Mouse (Mus musculus) natural killer cell, adult 2 months (primary cell): ENCODE measurements around the gene Etfbkmt.
"Not testable (repeated sequence)": the region's sequence is repeated elsewhere in the genome, so short reads cannot be mapped to it uniquely, and the experiment has no call there.

Source experiments
- DNase-seq, 2 experiments: peaks; one replicate each; pipeline ENCODE4 v3.0.0; 2022; ENCODE audit warnings: low spot score in 2 of 2

Gene Etfbkmt

DNA sequence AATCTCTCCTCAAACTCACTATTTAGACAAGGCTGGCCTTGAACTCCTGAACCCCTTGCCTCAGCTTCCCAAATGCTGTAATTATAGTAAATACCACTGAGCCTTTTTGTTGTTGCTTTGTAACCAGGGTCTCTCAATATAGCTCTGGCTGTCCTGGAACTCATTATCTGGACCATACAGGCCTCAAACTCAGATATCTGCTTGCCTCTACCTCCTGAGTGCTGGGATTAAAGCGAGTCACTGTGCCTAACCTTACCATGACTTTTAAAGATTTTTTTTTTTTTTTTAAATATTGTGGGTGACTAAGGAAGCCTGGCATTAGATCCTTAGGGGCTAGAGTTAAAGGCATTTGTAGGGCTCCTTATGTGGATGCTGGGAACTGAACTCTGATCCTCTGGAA is 44.4 kb downstream of the Etfbkmt start:
- DNase-seq = no peak

DNA sequence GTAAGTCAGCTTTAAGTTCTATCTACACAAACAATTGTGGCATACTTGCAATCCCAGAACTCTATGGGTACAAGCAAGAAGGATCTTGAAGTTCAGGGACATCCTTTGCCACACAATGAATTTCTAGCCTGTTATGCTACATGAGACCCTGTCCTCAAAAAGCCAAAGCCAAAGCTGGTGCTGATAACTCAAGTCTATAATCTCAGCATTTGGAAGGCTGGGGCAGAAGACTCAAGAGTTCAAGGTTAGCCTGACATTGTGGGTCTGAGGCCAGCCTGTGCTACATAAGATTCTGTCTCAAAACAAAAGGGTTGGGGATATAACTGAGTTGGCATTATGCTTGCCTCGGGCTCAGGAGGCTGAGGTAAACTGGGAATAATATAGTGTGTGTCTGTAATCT is 47.7 kb downstream of the Etfbkmt start:
- no peak for DNase-seq

DNA sequence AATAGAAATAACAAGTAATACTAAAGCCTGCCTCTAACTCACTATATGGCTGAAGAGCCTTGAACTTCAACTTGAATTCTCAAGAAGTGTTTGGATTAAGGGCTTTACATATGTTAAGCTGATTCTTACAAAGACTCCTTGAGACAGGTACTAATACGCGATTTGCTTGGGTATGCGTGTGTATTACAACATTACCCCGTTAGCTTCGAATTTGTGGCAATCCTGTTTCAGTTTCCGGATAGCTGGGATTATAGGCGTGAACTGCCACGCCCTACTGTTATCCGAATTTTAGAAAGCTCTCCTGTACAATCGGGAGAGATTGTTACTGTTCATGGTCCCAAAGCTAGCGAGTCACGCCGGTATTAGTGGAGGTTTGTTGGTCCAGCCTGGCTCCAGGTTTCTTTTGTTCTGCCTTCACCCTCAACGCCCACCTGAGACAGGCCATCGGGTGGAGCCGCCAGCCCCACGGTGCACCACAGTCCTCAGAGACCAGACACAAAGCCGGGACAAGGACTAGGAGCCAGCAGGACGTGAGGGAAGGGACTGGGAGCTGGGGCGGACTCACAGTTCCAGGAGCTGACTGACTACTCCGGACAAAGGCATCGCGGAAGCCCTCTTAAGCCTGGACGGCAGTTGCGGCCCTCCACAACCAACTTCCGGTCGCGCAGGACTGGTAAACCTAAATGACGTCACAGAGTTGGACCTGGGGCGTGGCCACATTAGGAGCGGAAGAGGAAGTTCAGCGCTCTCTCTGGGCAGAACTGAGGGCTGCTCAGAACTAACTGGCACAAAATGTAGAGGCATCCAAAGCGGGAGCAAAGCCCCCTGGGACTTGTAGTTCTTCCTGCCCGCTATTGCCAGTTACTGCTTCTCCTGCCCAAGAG is 48.6 kb downstream of the Etfbkmt start, which contains the start of gene Amn1:
Amn1 (minus strand) TSS at position 672 of the 884 bp plus-strand sequence.
- DNase-seq = peak; percentile 97 to 98

DNA sequence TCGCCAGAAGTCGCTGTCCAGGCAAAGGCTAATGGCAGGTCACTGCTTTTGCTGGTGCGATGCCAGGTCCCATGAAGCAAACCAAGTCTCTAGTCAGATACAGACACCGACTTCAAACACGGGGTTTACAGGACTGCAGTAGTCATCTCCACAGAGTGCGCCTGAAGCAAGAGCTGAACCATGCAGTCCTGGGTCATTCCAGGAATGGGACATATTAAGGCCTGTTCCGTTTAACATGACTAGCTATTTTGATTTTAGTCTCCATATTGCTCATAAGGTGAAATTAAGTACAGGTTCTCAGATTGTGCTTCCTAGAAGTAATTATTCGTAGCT is 49.2 kb downstream of the Etfbkmt start:
- no peak for DNase-seq

DNA sequence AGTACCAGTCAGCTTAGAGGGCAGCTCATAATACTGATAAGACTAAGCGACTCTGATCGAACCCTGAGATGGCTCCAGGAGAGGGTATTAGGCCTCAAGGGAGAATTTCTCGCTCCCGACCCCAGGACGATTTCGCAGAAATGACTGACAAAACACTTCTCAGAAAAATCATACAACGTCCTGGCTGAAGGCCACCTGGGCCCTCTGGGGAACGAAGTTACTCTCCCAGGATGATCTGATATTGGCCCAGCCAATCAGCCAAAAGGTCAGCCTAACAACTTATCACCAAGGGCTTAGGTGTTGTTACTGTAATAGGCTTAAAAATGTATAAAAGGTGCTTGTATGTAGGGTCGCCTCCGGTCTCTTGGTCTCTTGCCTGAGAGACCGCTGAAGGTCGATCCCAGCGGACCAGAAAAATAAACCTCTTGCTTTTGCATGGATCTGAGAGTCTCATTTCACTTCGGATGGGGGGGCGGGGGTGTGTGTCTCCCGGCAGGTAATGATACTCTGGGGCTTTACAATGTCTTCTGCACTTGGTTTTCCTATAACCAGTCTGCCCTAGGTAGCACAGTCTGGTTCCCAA is 49.8 kb downstream of the Etfbkmt start:
- no peak for DNase-seq

DNA sequence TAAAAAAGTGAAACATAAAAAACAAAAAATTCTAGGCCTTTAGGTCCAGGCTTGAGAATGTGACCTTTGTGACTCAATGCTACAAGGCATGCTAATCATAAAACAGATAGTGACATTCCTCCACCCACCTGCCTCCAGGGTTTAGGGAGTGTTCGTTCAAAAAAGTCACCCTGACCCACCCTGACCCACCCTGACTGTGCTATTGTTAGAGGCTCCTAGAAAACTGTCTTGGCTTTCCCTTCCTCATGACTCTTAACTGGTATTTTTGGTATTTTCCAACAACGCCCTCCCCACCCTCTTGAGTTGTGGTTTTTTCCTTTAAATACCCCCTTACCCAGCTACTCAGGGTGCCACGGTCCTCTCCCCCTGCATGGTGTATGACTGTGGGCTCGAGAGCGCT is 52.3 kb downstream of the Etfbkmt start:
- DNase-seq = not testable (repeated sequence)

DNA sequence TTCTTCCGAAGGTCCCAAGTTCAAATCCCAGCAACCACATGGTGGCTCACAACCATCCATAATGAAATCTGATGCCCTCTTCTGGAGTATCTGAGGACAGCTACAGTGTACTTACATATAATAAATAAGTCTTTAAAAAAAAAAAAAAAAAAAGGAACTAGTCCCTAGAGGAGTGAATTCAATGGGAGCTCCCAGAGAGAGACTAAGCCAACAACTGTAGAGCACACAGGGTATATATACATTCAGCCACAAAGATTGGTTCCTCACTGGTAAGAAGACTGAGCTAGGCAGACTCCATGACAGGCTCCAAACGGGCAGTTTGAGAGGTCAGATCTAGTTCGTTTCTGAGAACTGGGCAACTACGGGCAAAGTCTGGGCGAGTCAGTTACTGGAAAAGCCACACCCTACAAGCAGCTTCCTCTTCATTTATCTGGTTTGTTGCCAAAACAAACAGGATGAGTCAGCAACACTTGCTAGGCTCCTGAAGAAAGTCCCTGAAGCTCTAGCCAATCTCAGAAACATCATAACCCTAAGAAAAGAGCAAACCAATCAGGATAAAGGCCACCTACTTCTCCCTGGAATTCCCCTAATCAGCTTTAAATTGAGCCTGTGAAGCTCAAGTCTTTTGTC is 53.7 kb downstream of the Etfbkmt start:
- peak; percentile 67 to 78 for DNase-seq

DNA sequence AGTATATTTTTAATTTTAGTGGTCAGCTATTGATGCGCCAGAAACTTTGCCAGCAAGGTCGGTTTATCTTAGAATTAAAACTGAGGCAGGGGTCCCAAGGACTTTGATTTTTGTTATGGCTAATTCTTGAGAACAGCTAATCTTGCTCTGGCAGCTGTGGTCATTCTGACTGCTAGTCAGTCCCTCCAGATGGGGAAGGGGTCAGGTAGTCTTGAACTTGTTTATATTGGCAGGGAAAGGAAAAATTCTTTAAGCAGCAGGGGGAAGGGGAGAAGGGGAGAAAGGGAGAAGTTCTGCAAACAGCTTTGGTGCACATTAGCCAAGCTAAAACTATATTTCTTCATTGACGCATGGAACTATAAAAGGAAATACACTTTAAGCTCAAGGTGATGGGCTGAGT is 57.5 kb downstream of the Etfbkmt start:
- DNase-seq = no peak

DNA sequence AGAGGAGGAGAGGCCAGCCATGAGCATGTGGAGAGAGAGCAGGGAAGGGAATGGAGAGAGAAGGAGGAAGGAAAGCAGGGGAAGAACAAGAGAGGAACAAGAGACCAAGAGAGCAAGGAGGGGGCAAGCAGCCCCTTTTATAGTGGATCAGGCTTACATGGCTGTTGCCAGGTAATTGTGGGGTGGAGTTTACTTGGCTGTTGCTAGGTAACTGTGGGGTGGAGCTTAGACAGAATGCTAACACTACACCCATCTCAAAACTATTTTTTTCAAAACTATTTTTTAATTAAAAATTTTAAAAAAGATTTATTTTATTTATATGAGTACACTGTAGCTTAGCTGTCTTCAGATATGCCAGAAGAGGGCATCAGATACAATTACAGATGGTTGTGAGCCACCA is 58.9 kb downstream of the Etfbkmt start:
- no peak for DNase-seq
